Mouse (Mus musculus): ENCODE measurements around the gene Crhr2. TPM values are rescaled to one million over a fixed set of nuclear protein-coding genes. Genes with fewer than 3 reads are reported as not detected.

The Crhr2 gene
- polyA plus RNA-seq, 1 experiment: 0.15 TPM

DNA sequence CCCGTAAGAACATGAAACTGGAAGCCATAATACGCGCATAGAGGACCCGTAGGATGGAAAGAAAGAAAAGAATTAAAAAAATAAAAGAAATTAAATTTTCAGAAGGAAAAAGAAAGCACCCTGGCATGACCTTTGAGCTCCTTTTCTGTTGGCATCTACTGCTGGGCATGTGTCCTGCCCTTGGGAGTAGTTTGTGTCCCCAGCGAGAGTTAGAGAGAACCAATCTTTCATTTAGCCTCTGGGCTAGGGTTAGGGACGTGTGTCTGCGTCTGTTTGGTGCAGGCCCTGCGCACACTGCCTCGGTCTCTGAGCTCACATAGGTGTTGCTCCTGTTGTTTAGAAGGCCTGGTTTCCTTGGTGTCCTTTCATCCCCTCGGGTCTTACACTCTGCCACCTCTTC, 83.6 kb downstream of the Crhr2 start:
- Histone ChIP-seq H3K27ac (ENCODE audit: control insufficient read depth, insufficient read depth, low read depth, low read length) (no peak overlapping the region), H3K4me3 (ENCODE audit: control insufficient read depth, low read depth, low read length) (no peak overlapping the region), H3K27me3 (ENCODE audit: control insufficient read depth, insufficient read depth, low read length) (no peaks in the 10 kb centered on the region), H3K36me3 (ENCODE audit: control insufficient read depth, insufficient read depth, low read length) (peaks cover 1% of the 10 kb centered on the region; the same call in 1 of the 2 replicates), H3K4me1 (ENCODE audit: control insufficient read depth, insufficient read depth, low read length) (no peaks in the 10 kb centered on the region)
- no peak for TF ChIP-seq POLR2A (IDR thresholded peaks at IDR 0.05; ENCODE audit: control insufficient read depth, low read depth, low read length)
- no peak for TF ChIP-seq CTCF (IDR thresholded peaks at IDR 0.05; ENCODE audit: control insufficient read depth, insufficient read depth, insufficient replicate concordance, low read depth, low read length)

DNA sequence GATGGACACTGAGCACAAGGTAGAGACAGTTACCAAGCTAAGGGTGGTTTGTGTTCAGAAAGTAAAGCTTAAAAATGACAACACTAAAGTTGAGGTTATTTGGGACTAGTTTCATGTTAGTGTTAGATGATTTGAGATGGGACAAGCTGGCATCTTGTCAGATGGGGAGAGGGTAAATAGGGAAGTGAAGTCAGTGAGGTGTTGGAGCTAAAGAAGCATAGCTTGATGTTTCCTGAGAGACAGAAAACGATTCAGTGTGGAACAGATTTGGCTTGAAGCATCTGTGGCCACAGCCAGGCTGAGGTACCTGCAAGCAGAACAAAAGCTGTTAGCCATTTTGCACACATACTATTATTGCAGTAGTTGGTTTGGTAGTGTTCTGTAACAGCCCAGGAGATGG, 87.5 kb downstream of the Crhr2 start:
- TF ChIP-seq CTCF (IDR thresholded peaks at IDR 0.05; ENCODE audit: control insufficient read depth, insufficient read depth, insufficient replicate concordance, low read depth, low read length) (no peak), POLR2A (IDR thresholded peaks at IDR 0.05; ENCODE audit: control insufficient read depth, low read depth, low read length) (no peak)
- Histone ChIP-seq H3K27ac (ENCODE audit: control insufficient read depth, insufficient read depth, low read depth, low read length) (no peak overlapping the region), H3K36me3 (ENCODE audit: control insufficient read depth, insufficient read depth, low read length) (no peaks in the 10 kb centered on the region; the same call in 1 of the 2 replicates), H3K27me3 (ENCODE audit: control insufficient read depth, insufficient read depth, low read length) (no peaks in the 10 kb centered on the region), H3K4me1 (ENCODE audit: control insufficient read depth, insufficient read depth, low read length) (no peaks in the 10 kb centered on the region), H3K4me3 (ENCODE audit: control insufficient read depth, low read depth, low read length) (no peak overlapping the region)

DNA sequence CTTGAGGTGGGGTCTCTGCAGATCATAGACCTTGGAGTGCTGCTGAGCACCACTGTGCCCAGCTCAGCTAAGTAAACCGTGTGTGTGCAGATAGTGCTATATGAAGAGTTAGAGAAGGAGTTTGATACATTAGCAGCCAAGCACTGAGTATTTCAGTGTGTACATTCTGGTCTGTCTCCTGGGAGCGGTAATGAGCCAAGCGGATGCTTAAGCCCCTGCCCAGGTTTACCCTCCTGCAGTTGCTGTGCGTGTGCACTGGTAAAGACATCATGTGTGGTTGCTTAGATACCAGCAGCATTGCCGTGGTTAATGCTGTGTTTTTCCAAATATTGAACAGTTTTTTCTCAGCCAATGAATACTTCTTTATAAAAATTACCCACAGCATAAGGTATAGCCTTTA, 88.3 kb downstream of the Crhr2 start:
- Histone ChIP-seq H3K4me1 (ENCODE audit: control insufficient read depth, insufficient read depth, low read length) (no peaks in the 10 kb centered on the region), H3K27ac (ENCODE audit: control insufficient read depth, insufficient read depth, low read depth, low read length) (no peak overlapping the region), H3K36me3 (ENCODE audit: control insufficient read depth, insufficient read depth, low read length) (no peaks in the 10 kb centered on the region; the same call in 1 of the 2 replicates), H3K27me3 (ENCODE audit: control insufficient read depth, insufficient read depth, low read length) (no peaks in the 10 kb centered on the region), H3K4me3 (ENCODE audit: control insufficient read depth, low read depth, low read length) (no peak overlapping the region)
- TF ChIP-seq CTCF (IDR thresholded peaks at IDR 0.05; ENCODE audit: control insufficient read depth, insufficient read depth, insufficient replicate concordance, low read depth, low read length) (no peak), POLR2A (IDR thresholded peaks at IDR 0.05; ENCODE audit: control insufficient read depth, low read depth, low read length) (no peak)

- TF ChIP-seq CTCF (IDR thresholded peaks at IDR 0.05; ENCODE audit: control insufficient read depth, insufficient read depth, insufficient replicate concordance, low read depth, low read length) (no peak), POLR2A (IDR thresholded peaks at IDR 0.05; ENCODE audit: control insufficient read depth, low read depth, low read length) (no peak)
- no peaks in the 10 kb centered on the region; the same call in 1 of the 2 replicates for H3K36me3 ChIP-seq (ENCODE audit: control insufficient read depth, insufficient read depth, low read length)
- H3K27ac ChIP-seq (ENCODE audit: control insufficient read depth, insufficient read depth, low read depth, low read length): no peak overlapping the region
These were observed 89.6 kb downstream of the Crhr2 start for GRCm38 (mm10) chr6:55043206-55043605.

More at GRCm38 (mm10) chr6:55043206-55043605, 89.6 kb downstream of the Crhr2 start:
- H3K4me3 ChIP-seq (ENCODE audit: control insufficient read depth, low read depth, low read length): no peak overlapping the region
- no peaks in the 10 kb centered on the region for H3K27me3 ChIP-seq (ENCODE audit: control insufficient read depth, insufficient read depth, low read length)
- H3K4me1 ChIP-seq (ENCODE audit: control insufficient read depth, insufficient read depth, low read length): peaks cover 3% of the 10 kb centered on the region

Other genes starting within 250 kb of the Crhr2 start
- gene Nod1, start 160.4 kb downstream of the Crhr2 start, polyA plus RNA-seq (2012; rRNA removed): 0.88 and 1.3 TPM in 2 replicates
- 5.6 and 6.0 TPM in 2 replicates for gene Ggct, start 140.1 kb downstream of the Crhr2 start, polyA plus RNA-seq (2012; rRNA removed)
- gene Gars, start 95.0 kb downstream of the Crhr2 start, polyA plus RNA-seq (2012; rRNA removed): 18.8 and 21.3 TPM in 2 replicates
- 0.32 and 4.6 TPM in 2 replicates for gene Inmt, start 42.0 kb upstream of the Crhr2 start, polyA plus RNA-seq (2012; rRNA removed)
- gene Mindy4, start 70.4 kb upstream of the Crhr2 start, polyA plus RNA-seq (2012; rRNA removed): 61.8 and 84.2 TPM in 2 replicates
- 1.9 and 4.7 TPM in 2 replicates for gene Aqp1, start 203.4 kb upstream of the Crhr2 start, polyA plus RNA-seq (2012; rRNA removed)
- not detected in 2 replicates for gene Ghrhr, start 243.3 kb upstream of the Crhr2 start, polyA plus RNA-seq (2012; rRNA removed)

Measured in testis, adult 2 months (tissue).